Comparison of ENCODE assay signal across 27 mouse cellular contexts in genomic region chr2:147743908-147744307, GRCm38 (mm10).
DNase-seq lines count a peak whose midpoint lies in the region; ATAC-seq and TF ChIP-seq lines count a peak whose summit lies in the region.
"Had no signal": no experiment of that assay in that cellular context is flagged by ENCODE, and none has a peak within 500 bp of the region (broad histone marks: within the 10 kb centered on the region; RNA-seq: fewer than 3 reads in every experiment).

No protein-coding gene starts in this region.

- WGBS in midbrain, embryonic 11.5 days: 95% methylated on average over 2 of the region's 2 CpGs
- WGBS in midbrain, postnatal 0 days: 88% methylated on average over 2 of the region's 2 CpGs

- no peaks in the 10 kb centered on the region for H3K36me3 ChIP-seq in midbrain, embryonic 11.5 days (ENCODE audit: control insufficient read depth, insufficient read depth, low read length)
- H3K36me3 ChIP-seq in midbrain, postnatal 0 days (ENCODE audit: insufficient read depth, low read length): no peaks in the 10 kb centered on the region
- H3K36me3 ChIP-seq: embryonic facial prominence, embryonic 12.5 days; hindbrain, embryonic 15.5 days; kidney, embryonic 15.5 days; limb, embryonic 12.5 days; liver, embryonic 12.5 days; midbrain, embryonic 12.5 days; neural tube, embryonic 13.5 days; stomach, embryonic 15.5 days had no signal

- no peak overlapping the region for H3K27ac ChIP-seq in midbrain, embryonic 11.5 days (ENCODE audit: low read depth, low read length)
- no peak overlapping the region for H3K27ac ChIP-seq in midbrain, postnatal 0 days (ENCODE audit: low read depth, low read length)
- H3K27ac ChIP-seq: embryonic facial prominence, embryonic 12.5 days; hindbrain, embryonic 15.5 days; kidney, embryonic 15.5 days; limb, embryonic 12.5 days; liver, embryonic 12.5 days; midbrain, embryonic 12.5 days; neural tube, embryonic 13.5 days; stomach, embryonic 15.5 days had no signal

- no peaks in the 10 kb centered on the region for H3K9me3 ChIP-seq in midbrain, embryonic 11.5 days (ENCODE audit: control insufficient read depth, low read length)
- H3K9me3 ChIP-seq in midbrain, postnatal 0 days (ENCODE audit: low read length): no peaks in the 10 kb centered on the region
- H3K9me3 ChIP-seq: embryonic facial prominence, embryonic 12.5 days; hindbrain, embryonic 15.5 days; kidney, embryonic 15.5 days; limb, embryonic 12.5 days; liver, embryonic 12.5 days; midbrain, embryonic 12.5 days; neural tube, embryonic 13.5 days; stomach, embryonic 15.5 days had no signal

- H3K4me2 ChIP-seq in midbrain, embryonic 11.5 days: no peak overlapping the region
- H3K4me2 ChIP-seq in midbrain, postnatal 0 days (ENCODE audit: low read depth, low read length, poor library complexity, severe bottlenecking): no peak overlapping the region
- H3K4me2 ChIP-seq: embryonic facial prominence, embryonic 12.5 days; hindbrain, embryonic 15.5 days; kidney, embryonic 15.5 days; limb, embryonic 12.5 days; liver, embryonic 12.5 days; midbrain, embryonic 12.5 days; neural tube, embryonic 13.5 days; stomach, embryonic 15.5 days had no signal

- no peak for ATAC-seq in midbrain, embryonic 11.5 days (ENCODE audit: low FRiP score)
- no peak for ATAC-seq in midbrain, postnatal 0 days (ENCODE audit: low FRiP score)
- ATAC-seq: activated CD4-positive, CD25-positive, alpha-beta regulatory T cell, adult 4 months; forebrain, embryonic 14.5 days; intestine, embryonic 16.5 days; liver, embryonic 12.5 days had no signal

- DNase-seq in midbrain, embryonic 11.5 days (ENCODE audit: low spot score, missing footprints): peak; percentile 81
- no peak for DNase-seq in midbrain, postnatal 0 days (ENCODE audit: low spot score)
- DNase-seq in ES-CJ7 (ENCODE audit: low read depth, low spot score): peak; percentile 5
- peak; percentile 31 for DNase-seq in ZHBTc4 (ENCODE audit: low read depth, low spot score)
- DNase-seq in induced T-regulatory cell, adult 2 months (ENCODE audit: low read depth): peak; percentile 2
- no peak for DNase-seq in retina, embryonic 14.5 days (ENCODE audit: low spot score)
- no peak for DNase-seq in gastrocnemius, postnatal 4 days (ENCODE audit: low spot score in 2 of 2)
- DNase-seq in spleen, postnatal 10 days (ENCODE audit: low spot score in 2 of 2): no peak
- DNase-seq: adrenal gland, postnatal 14 days; cerebellum, adult 8-10 months; gastrocnemius, postnatal 25 days; heart, postnatal 10 days; kidney, postnatal 4 days; lung, adult 2 months; spleen, adult 18-20 months had no signal

- no peaks in the 10 kb centered on the region for H3K4me1 ChIP-seq in midbrain, embryonic 11.5 days (ENCODE audit: control insufficient read depth, insufficient read depth, low read length)
- no peaks in the 10 kb centered on the region for H3K4me1 ChIP-seq in midbrain, postnatal 0 days (ENCODE audit: insufficient read depth, low read length)
- H3K4me1 ChIP-seq: embryonic facial prominence, embryonic 12.5 days; hindbrain, embryonic 15.5 days; kidney, embryonic 15.5 days; liver, embryonic 12.5 days; midbrain, embryonic 12.5 days; neural tube, embryonic 13.5 days; stomach, embryonic 15.5 days had no signal

- H3K27me3 ChIP-seq in midbrain, embryonic 11.5 days (ENCODE audit: control insufficient read depth, insufficient read depth, low read length): no peaks in the 10 kb centered on the region
- no peaks in the 10 kb centered on the region for H3K27me3 ChIP-seq in midbrain, postnatal 0 days (ENCODE audit: insufficient read depth, low read length)
- H3K27me3 ChIP-seq: embryonic facial prominence, embryonic 12.5 days; hindbrain, embryonic 15.5 days; liver, embryonic 12.5 days; neural tube, embryonic 13.5 days; stomach, embryonic 15.5 days had no signal

- H3K4me3 ChIP-seq in midbrain, embryonic 11.5 days (ENCODE audit: low read depth, low read length): no peak overlapping the region
- H3K4me3 ChIP-seq in midbrain, postnatal 0 days (ENCODE audit: low read depth, low read length): no peak overlapping the region
- H3K4me3 ChIP-seq: embryonic facial prominence, embryonic 12.5 days; erythroblast, embryonic 14.5 days; hindbrain, embryonic 15.5 days; kidney, embryonic 15.5 days; limb, embryonic 12.5 days; liver, embryonic 12.5 days; midbrain, embryonic 12.5 days; neural tube, embryonic 13.5 days; stomach, embryonic 15.5 days had no signal

- H3K9ac ChIP-seq in midbrain, embryonic 11.5 days (ENCODE audit: low read length): no peak overlapping the region
- H3K9ac ChIP-seq in midbrain, postnatal 0 days (replicated peaks; ENCODE audit: low read length, poor library complexity, severe bottlenecking): no peak overlapping the region
- H3K9ac ChIP-seq: embryonic facial prominence, embryonic 12.5 days; hindbrain, embryonic 15.5 days; kidney, embryonic 15.5 days; limb, embryonic 12.5 days; liver, embryonic 12.5 days; midbrain, embryonic 12.5 days; neural tube, embryonic 13.5 days; stomach, embryonic 15.5 days had no signal

- TF ChIP-seq CTCF in midbrain, postnatal 0 days (IDR thresholded peaks at IDR 0.05): no peak

Comparison
In these comparisons a context has a peak if more than half of its experiments do, and no peak if none do; other contexts are left out.
1. DNase-seq: peak in midbrain, embryonic 11.5 days (single experiment), ES-CJ7 (single experiment), ZHBTc4 (single experiment) and induced T-regulatory cell, adult 2 months (single experiment); none in midbrain, postnatal 0 days (single experiment), retina, embryonic 14.5 days (single experiment), gastrocnemius, postnatal 4 days (0 of 2) and spleen, postnatal 10 days (0 of 2).